Mouse (Mus musculus) 3T3-L1 (cell line): ENCODE results near the gene Spsb1.

ENCODE experiments used
- DNase-seq: peaks from one replicate; pipeline ENCODE4 v3.0.0-alpha.2; 2015; ENCODE audit warnings: low read depth, low spot score

Gene Spsb1

GRCm38 (mm10) chr4:149918455-149919070 lies 36.3 kb downstream of the Spsb1 start:
- DNase-seq = no peak

DNA sequence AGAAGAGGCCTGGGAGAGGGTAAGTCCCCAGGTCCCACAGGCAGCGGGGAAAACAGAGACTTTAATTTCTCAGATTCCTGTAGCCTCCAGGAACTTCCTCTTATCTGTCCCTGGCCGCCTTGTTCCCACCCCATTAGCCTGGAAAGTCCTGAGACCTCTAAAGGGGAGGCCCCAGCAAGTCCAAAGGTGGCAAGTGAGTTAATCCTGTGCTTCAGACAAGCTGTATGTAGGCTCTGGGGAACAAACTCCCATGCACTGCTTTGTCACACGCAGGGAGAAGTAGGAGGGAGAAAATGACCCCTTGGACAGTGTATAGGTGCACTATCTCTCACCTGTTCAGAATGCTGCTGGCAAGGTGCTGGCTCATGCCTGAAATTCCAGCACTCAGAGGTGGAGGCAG lies 38.0 kb downstream of the Spsb1 start:
- no peak for DNase-seq

DNA sequence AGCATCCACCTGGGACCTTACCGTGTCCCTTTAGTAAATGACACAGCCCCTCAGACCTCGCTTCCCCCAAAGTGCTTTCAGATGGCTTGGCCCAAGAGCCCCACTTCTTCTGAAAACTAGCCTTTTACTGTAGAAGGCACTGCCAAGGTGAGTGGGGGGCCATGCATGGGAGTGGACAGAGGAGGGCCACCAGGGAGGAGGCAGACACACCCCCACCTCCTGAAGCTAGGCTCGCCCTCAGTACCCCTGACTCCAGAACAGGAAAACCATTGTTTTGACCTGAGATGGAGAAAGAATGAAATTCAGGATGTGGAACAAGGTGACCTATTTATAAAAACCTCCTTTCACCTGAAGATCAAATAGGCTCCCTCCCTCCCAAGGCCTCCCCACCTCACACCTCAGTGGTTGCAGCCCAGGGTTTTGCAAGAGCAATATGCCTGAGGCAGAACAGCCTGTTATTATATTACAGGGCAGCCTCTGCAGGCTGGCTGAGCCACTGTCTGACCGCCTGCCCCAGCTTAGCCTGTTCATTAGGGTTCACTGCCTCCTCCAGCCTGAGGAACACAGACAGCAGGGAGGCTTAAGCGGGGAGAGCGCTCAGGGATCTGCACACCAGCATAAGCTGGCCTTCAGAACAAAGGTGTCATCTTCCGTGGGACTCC lies 41.0 kb downstream of the Spsb1 start:
- no peak for DNase-seq

DNA sequence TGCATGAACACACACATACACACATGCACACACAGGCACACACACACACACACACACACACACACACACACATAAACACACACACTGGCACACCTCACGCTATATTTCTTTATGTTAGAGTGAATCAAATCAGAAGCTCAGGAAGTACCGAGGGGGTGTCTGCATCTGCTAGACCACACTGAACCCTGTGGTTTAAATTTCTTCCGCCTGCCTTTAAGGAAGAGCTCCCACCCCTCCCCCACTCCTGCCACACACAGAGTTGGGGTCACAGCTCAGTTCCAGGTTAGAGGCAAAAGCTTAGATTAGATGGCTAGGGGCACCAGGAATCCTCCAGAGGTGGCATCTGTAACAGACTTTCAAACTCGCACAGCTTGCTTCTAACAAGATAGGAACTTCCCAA lies 42.4 kb downstream of the Spsb1 start:
- no peak for DNase-seq

DNA sequence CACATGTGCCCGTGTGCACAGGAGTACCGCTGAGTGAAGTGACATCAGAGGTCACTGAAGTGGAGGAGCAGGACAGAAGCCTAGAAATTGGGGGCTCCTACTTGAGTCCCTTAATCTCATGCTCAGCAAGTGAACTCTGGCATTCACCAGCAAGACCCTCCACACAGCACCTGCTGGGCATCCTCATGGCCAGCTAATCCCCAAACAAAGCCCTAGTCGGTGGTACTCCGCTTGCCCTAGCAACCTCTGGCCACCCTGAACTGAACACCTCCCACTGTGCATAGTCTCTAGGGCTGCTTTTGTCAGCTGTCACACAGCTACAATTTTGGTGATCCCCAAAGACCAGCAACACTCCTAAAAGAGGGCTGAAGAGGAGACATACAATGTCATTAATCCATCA lies 44.3 kb downstream of the Spsb1 start:
- no peak for DNase-seq

DNA sequence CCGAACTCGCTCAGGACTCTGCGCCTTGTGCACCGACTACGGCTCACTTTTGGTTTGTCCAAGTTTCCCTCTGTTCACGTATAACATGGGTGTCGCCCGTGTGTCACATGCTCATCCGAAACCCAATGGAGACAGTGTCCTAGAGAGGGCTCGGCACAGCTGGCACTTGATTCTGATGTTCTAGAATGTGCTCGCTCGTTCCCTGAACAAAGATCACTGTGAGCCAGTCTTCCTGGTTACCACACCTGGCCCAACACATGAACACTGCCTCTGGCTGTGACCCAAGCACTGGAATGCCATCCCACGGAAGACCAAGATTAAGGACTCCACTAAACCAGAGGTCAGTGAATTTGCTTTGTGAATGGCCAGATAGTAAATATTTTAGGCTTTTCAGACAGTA lies 45.3 kb downstream of the Spsb1 start:
- DNase-seq = no peak

- DNase-seq = no peak
Measured at GRCm38 (mm10) chr4:149908923-149909322, 45.9 kb downstream of the Spsb1 start.

GRCm38 (mm10) chr4:149907656-149908055 lies 47.2 kb downstream of the Spsb1 start:
- no peak for DNase-seq

DNA sequence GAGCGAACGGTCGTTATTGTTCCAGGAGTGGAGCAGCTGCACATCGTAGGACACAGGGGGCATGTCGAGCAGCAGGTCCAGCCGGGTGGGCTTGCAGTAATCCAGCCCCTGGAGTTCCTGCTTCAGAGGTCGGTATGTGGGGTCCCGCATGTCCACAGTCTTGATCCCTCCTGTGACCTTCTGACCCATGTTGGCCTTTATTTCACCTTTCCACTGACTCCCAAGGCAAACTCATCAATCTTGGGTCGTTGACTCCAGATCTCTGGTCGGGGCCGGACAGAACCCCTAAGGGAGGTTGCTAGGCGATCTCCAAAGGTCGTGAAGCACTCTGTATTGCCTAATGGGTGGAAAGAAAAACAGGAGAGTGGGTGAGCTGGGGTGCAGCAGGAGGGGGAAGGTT lies 47.9 kb downstream of the Spsb1 start:
- no peak for DNase-seq

DNA sequence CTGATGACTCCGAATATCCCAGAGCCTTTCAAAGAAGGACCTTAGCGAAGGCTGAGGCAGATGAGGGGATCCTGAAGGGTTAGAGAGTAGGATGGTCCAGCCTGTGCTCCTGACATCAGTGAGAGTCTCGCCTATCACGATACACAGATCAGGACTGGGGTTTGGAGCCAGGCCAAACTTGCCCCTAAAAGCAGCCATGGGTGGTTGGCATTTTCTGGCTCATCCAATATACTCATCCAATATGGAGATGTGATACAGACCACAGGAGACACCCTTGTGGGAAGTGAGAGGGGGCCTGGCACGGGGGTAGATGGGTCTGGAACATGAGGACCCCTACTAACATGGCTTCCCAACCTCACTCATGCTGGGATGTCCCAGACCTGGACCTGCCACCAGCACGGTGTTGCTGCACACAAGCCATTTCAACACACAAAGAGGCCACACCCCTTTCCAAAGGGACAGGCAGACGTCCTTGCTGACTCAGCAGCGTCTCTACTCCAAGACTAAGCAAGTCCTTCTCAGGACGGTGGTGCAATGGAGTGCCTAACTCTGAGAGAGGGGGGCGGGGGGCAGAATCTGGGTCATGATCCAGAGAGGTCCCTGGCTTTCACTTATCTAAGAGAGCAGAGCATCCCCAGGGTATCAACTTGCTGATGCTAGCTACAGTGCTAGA lies 49.4 kb downstream of the Spsb1 start:
- no peak for DNase-seq

DNA sequence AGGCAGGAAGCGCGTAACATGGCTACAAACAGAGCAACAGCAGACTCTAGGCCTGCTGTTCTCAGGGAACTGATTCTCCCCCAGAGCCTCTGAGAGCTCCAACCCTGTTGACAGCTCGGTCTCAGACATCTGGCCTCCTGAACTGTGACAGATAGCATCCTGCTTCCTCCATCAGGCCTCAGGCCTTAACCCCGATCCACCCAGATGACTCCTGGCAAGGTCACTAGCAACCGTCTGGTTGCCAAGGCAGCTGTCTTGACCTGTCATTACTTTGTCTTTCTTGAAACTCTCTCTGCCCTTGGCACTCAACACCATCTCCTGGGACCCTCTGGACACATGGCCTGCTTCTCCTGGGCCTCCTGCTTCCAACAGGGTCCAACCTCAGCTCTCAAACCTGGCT lies 51.8 kb downstream of the Spsb1 start:
- DNase-seq = peak; percentile 38

- DNase-seq = no peak
Measured at GRCm38 (mm10) chr4:149901349-149901782, 53.5 kb downstream of the Spsb1 start.

DNA sequence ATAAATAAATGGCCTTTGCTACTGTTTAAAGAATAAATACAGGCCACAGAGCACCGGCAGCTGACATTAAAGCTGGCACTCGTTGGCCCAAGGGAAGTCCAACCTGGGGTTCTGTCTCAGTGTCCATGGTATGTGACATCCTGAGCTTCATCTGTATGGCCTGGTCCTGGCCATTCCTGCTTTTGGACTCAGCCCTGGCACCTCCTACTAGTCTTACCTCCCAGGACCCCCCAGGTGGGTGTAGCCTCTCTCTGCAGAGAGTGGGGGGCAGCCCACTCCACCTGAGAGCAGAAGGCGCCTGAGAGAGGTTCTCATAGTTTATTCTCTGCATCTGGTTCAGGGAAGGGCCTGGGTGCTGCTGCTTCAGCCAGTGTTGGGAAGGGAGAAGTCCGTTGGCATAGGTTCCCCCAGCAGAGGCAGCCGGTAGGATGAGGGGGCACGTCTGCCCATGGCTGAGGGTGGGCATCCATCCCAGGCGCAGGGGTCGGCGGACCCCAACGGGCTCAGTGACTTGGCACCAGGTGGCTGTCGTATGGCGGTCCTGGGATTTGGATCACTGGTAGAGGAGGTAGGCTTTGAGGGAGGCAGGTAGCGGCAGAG lies 57.1 kb downstream of the Spsb1 start:
- DNase-seq = no peak

DNA sequence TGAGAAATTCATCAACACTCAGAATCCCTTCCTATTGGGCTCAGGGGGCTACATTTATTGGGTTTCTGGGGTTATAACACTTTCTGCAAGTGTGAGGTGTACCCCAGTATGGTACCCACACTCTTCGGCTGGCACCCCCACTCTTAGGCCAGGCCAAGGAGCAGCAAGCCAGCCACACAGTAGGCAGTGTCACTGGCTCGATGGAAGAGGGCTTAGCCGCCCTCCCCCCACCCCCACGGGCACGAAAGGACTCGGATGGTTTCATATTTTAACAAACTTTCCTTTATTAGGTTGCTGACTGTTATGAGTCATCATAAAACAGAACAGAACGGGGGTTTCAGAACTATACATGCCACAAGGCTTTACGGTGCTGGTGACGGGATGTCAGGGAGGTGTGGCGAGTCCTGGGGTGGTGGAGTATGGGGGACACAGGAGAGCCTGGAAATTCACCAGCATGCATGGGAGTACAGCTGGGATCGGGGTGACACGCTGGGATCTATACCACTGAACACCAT lies 58.8 kb downstream of the Spsb1 start:
- DNase-seq = no peak

- no peak for DNase-seq
Measured at GRCm38 (mm10) chr4:149895226-149895625, 59.6 kb downstream of the Spsb1 start.

DNA sequence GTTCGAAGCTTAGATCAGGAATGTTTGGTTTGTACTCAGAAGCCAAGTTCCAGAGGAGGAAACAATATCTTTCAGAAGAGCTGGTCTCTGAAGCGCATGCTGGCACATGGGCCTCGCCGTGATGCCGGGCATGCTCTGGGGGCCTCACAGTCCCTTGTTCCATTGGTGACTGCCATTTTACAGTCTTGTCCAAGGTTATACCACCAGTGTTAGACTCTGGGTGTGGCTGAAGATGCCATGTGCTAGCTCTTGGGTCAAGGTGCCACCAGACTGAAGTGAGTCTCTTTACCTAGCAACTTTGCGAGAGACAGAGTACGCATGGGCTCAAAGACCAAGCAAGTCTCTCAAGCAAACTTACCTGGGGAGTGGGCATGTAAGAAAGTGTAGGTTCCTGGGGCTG lies 60.5 kb downstream of the Spsb1 start:
- DNase-seq = no peak

GRCm38 (mm10) chr4:149893611-149894151 lies 61.2 kb downstream of the Spsb1 start:
- peak; percentile 42 for DNase-seq

GRCm38 (mm10) chr4:149891172-149891960 lies 63.5 kb downstream of the Spsb1 start:
- no peak for DNase-seq

DNA sequence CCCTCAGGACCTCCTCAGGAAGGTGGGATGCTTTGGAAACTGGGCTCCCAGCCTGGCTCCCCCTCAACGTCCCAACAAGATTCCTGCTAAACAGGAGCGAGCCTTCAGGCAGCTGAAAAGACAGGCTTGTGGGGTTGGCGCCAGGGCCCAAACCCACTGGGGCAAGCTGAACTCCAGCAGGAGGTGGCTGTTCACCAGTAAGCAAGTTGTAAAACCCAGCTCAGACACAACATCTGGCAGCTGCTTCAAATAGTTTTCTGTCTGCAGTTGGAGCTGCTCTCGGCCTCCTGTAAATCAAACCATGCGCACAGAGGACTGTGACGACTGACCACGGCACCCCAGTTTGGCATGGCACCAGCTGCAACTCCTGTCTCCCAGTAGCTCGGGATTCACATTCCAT lies 64.3 kb downstream of the Spsb1 start:
- DNase-seq = peak; percentile 83

DNA sequence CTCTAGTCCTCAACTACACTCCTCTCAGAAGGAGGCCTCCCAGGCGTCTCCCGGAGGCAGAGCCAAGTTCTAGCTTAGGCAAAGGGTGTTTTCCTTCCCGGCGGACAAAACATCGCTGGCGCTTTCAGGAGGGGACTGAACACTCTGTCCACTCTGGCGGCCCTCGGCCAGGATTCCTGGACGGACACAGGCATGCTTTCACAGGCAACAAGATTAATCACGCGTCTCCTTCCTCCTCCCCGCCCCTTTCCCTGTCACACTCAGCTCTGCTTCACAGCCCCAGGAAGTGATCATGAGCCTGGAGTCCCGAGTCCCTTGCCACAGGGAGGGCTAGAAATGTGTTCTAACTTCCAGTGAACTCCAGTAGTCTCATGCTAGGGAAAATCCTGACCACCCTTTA lies 65.0 kb downstream of the Spsb1 start:
- DNase-seq = peak; percentile 46

- DNase-seq = no peak
Measured at GRCm38 (mm10) chr4:149888736-149889470, 65.9 kb downstream of the Spsb1 start.
